Mouse (Mus musculus): ENCODE results near the gene Ints6.
"Not testable (repeated sequence)": the region's sequence is repeated elsewhere in the genome, so short reads cannot be mapped to it uniquely, and the experiment has no call there.

Ints6 gene

DNA sequence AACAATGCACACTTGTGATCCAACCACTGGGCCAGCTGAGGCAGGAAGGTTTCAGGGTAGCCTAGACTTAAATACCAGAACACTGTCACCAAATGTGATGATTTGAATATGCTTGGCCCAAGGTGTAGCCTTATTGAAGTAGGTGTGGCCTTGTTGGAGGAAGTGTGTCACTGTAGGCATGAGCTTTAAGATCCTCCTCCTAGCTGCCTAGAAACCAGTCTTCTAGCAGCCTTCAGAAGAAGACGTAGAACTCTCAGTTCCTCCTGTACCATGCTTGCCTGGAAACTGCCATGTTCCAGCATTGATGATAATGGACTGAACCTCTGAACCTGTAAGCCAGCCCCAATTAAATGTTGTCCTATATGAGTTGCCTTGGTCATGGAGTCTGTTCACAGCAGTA, 25.3 kb downstream of the Ints6 start:
- DNase-seq: no peak

DNA sequence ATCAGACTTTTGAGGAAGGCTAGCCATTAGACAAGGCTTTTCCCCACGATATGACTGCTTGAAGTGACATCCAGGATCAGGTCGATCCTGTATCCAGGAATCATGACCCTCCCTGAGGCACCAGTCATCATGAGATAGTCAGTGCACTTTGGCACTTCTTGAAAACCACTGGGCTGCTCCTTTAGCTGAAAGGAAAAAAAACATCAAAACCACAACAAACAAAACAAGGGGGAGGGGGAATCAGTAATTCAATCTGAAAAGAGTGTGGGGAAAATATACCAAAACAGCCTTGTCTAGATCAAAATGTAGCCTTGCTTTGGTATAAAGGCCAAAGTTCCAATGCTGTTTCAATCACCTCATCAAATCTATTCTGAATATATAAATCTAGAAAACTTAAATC, 27.3 kb downstream of the Ints6 start:
- DNase-seq: no peak

DNA sequence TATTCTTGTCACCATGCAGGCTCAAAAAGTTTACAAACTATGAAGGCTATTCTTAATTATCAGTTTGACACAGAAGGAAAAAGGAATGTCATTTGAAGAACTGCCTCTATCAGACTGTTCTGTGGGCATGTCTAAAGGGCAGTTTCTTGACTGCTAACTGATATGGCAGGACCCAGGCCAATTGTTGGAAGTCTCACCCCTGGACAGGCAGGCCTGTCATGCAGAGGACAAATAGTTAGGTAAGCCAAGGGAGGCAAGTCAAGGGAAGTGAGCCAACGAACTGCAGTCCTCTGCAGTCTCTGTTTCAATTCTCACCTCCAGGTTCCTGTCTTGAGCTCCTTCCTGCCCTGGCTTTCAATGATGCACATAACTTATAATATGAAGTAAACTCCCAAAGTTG, 29.1 kb downstream of the Ints6 start:
- DNase-seq: no peak

DNA sequence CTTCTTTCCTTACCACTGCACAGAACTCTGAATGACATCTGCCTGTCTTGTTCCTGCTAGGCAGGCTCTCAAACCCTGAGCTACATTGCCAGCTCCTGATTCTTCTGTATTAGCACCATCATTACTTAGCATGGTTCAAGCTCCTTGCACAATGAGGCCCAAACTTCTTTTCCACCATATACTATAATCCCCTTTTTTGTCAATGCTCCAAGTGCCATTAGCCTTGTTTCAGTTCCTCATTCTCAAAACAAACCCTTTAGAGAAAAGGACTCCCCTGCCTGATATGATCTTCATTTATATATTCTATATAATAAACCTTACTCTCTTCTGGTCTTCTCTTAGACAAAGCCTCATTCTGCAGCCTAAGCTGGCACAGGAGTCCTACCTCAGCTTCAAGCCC, 36.4 kb downstream of the Ints6 start:
- no peak for DNase-seq

DNA sequence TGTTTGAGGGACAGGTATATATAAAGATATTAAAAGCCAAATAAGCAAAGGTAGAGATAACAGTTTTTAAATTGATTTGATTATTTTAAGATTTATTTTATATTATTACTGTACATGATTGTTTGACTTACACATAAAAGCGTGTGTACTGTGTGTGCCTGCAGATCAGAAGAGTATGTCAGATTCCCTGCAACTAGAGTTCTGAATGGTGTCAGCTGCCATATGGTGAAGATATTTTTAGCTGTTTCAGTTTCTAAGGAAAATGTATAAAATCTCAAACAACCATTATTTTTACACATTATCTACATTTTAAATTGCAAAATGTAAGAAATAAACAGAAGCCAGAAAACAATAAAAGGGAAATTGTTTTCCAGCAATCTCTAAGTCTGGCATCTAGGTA, 39.3 kb downstream of the Ints6 start:
- DNase-seq: no peak

DNA sequence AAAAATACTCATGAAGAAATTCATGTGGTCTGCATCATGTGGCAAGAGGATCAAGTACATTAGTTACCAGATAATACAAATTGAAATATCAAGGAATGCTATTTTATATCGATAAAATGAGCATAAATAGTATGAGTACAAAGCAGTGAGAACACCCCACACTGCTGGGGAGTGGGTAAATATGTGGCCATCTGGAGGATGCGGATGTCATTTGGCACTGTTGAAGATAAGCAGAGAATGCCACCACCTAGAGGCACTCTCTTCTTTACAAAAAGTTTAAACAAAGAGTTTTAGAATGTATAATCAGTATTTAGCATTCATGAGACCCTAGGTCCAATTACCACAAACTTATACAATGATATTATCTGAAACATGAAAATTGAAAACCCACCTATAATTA, 42.8 kb downstream of the Ints6 start:
- DNase-seq: no peak

DNA sequence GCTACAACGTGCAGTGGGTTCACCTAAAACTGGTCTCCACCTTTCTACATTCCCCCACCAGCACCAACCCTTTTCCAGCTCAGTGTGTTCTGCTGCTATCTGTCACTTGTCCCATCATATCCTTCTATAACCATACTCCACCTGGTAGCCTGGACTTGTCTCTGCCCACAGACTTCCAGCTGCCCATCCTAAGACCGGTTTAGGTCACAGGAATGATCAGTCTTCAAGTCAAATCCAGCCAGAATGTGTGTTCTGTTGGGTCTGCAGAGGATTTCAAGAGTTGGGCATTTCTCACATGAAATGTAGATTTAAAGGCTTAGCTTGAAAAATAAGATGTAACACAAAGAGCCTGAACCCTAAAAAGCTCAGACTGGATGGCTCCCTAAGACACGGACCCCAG, 87.3 kb downstream of the Ints6 start:
- DNase-seq: no peak

DNA sequence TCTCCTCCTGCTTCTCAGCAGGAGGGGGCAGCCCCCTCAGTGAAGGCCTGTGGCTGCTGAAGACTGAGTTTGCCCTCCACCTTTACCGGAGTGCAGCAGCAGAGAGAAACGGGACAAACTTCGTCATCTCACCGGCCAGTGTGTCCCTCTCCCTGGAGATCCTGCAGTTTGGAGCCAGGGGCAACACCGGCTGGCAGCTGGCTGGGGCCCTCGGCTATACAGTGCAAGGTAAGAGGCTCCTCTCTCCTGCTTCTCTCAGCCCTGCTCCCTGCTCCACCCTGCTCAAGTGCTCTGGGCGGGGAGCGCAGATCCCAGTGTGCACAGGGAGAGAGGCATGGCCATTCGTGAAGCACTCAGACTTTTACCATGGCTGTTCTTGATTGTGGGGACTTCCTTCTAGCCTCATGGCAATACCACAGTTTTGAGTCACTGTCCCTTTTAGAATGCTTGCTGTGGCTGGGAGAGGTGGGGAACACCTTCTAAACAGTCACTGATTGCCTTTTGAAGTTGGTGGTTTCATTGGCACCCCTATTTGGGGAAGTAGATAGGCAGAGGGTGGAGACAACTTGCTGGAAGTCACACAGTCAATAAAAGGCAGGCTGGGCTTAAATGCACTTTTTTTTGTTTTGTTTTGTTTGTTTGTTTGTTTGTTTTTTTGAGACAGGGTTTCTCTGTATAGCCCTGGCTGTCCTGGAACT, 95.8 kb downstream of the Ints6 start:
- DNase-seq: no peak

DNA sequence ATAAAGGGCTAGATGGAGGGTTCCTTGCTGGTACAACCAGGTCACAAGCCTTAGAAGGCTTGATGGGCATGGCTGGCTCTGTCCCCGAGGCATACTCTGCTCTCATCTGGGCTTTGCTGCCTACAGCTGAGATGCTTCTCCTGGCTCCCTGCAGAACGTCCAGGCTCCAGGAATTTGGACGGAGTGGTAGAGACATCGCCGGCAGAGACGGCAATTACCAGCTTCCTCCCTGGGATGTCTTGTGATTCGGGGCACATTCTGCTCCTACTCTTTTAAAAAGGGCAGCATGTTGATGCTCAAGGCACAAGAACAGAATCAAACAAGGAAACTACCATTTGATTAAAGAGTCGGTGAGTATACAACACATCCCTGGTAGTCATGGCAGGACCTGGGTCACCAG, 97.6 kb downstream of the Ints6 start, which contains the start of gene Serpine3:
TSS of gene Serpine3 (plus strand) at position 301 of the 400 bp plus-strand sequence.
- no peak for DNase-seq

DNA sequence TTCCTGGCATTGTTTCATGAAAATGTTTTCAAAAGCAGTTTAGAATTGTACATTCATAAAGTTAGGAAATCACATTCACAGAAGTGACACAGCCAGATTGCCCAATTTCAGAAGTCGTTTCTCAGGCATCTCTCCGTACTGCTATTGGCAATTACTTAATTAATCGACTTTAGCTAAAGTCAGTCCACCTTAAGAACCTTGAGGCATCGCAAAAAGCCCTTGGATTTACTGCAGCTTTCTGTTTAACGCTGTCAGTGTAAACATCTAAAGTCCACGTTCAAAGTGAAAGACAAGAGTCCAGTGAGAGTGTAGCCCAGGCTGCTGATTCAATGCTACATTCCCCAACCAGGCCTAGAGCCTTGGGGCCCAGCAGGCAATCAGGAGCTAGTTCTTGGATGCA, 98.6 kb downstream of the Ints6 start:
- DNase-seq: no peak

DNA sequence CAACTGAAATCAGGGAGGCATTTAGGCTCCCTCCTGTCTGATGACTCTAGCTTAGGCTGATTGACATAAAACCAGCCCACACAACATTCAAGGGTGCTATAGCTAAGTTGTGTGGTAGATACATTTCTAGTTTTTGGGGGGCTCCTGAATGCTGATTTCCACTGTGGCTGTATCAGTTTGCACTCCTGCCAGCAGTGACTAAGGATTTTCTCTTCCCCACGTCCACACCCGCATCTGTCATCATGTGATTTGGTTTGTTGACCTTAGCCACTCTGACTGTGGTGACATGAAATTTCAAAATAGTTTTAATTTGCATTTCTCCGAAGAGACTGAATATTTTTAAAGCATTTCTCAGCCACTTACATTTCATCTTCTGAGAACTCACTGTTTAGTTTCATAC, 103.5 kb downstream of the Ints6 start:
- no peak for DNase-seq

DNA sequence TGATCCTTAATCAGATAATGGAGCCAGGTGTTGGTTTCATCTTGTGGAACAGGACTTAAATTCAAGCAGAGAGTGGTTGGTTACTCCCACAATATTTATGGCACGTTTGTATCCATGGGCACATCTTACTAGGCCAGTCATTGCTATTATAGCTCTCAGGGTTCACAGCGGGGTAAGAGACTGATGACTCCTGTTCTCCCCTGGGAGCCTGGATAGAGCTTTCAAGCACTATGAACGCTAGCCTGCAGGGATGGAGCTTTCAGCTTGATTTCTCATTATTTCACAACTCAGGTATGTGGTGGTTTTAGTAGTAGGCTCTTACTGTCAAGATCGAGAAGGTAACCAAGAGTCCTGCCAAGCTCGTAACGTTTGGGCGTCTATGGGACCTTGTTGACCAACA, 105.0 kb downstream of the Ints6 start:
- DNase-seq: no peak

DNA sequence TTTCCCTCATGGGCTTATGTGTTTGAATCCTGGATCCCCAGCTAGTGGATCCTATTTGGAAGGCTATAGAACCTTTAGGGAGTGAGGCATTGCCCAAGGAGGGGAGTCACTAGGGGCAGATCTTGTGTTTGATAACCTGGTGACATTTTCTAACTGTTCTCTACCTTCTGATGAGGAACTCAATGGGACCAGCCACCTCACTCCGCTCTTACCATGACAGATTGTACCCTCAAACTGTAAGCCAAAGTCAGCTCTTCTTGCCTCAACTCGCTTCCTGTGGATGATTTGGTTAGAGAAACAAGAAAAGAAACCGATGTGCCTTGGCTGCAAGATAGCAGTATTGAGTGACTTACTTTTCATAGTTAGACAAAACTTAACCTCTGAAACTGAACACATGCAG, 109.2 kb downstream of the Ints6 start:
- DNase-seq: no peak

DNA sequence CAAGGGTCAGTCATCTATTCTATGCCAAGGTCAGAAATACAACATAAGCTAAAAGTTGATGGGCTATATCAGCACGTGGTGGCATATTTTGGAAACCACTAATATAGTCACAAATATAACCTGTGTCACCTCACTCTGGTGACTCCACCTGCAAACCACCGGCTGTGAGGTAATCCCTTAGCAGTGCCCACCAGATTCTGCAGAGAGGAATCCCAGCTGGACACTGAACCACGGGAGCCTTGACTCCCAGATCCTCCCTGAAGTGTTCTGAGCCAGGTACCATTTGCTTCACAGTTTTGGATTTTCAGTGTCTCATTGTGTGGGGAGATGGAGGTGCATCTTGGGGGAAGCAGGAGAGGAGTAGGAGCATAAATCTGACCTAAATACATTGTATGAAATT, 110.6 kb downstream of the Ints6 start:
- no peak for DNase-seq

DNA sequence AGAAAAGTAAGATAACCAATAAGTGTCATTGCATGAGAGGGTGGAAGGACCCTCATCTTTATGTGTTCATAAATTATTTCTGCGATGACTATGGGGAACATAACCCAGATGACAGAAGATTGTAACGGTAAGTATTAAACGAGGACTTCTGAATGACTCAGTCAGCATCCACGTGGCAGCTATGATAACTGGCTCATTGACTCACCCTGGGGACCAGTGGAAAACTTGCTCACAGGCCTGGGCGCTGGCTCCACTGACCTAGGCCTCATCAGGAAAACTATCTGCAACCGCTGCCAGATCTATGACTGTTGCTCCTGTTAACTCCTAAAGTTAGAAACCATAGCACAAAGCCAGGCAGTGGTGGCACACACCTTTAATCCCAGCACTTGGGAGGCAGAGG, 112.6 kb downstream of the Ints6 start:
- DNase-seq: no peak

DNA sequence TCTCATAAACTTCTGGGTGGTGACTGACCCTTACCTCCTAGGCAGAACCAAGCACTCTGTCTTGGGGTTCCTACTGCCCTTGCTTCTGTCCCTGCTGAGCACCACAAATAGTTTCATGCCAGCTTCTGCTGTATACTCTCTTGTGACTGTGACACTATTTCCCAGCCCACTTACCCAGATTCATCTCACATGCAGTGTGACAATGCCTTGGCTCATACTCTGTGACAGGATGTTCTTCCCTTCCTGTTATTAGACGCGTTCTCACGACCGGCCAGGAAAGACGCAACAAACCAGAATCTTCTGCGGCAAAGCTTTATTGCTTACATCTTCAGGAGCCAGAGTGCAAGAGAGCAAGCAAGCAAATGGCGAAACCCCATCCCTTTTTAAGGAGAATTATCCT, 118.6 kb downstream of the Ints6 start:
- DNase-seq: not testable (repeated sequence)

DNA sequence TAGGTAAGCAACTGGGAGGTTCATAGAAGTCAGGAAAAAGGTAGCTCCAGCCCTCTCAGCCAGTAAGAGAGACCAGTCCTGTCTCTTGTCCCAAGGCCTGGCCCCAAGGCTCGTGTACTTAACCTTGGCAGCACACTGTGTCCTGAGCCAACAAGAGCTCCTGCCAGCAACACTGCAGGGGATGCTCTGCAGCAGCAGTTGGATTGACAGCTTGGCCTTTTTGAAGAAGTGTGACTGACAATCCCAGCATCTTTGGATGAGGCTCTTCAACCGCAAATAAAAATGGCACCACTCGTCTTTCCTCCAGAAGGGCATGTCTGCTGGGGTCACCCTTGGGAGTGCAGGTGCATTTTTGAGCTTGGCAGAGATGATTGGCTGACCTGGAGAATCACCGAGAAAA, 120.6 kb downstream of the Ints6 start:
- no peak for DNase-seq

DNA sequence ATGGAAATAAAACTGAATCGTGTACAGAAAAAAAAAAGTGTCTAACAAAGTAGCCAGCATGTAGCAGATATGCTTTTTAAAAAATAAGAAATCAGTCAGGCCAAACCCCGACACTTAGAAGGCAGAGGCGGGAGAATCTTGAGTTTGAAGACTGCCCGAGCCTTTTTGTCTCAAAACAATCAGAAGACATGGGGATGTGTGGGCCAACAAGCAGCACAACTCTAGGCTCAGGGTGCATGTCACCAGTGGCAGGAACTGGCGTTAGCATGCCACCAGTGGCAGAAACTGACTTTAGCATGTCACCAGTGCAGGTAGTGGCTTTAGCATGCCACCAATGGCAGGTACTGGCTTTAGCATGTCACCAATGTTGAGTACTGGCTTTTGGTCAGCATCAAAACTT, 121.4 kb downstream of the Ints6 start:
- no peak for DNase-seq

DNA sequence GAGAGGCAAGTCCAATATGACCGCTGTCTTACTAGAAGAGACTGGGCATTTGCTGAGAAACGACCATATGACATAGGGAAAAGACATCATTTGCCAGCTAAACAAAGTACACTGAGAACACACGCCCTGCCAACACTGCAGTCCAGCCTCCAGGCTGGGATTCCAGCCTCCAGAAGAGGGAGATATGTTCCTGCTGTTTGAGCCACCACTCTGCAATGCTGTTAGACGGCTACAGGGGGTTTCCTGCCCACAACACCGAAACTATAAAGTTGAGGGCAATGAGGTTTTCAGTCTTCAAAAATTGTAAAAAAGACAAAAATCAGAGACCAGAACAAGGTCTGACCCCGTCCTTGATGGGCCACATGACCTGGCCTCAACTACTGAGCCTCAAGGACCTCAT, 121.9 kb downstream of the Ints6 start:
- no peak for DNase-seq

DNA sequence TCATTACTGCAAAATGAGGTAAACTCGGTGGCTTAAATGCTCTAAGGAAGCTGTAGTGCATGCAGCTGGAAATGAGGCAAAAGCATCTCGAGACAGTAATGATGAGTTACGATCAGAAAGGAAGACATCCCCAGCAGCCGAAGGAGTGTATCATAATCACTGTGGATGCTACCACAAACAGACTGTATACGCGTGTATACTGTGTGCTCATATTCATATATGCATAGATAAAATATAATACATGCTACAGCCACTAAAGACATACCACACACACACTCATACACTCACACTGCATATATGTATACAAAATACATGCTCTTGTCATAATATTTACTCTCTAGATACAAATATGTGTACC, 122.6 kb downstream of the Ints6 start:
- DNase-seq: no peak

DNA sequence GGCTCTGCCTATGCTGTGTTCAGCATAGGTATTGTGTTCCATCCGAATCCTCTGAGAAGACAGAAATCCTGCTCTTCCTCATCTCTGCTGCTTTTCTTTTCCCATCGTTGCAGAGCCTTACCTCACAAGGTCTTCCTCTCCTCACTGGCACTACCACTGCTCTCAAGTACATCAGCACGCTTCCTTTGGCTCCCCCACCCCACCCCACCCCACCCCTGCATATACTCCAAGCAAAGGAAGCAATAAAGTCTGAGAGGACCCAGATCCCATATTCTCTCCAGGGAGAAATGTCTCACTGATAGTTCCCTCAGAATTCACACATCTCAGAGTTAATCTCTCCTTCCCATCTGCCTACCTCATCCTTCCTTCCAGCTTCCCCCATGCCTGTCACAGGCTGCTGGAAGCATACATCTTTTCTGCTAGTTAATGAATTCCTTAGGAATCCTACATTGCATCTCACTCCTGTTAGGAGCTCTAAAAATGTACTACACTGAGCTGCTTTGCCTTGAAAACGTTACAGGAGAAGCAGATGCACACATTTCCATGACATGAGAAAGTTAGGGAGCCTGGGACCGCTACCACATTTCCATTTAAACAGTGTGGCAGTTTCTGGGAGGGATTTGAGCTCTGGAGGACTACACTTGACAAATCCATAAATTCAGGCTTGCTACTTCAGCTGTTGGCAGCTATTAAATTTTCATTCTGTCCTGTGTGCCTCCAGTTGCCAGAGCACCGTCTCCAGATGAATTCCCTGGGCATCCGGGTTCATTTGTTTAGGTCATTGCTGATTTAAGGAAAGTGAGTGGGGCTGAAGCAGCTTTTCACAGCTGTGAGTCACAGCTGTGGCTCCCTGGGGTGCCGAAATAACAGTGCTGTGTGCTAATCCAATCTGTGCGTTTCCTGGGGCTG, 123.3 kb downstream of the Ints6 start:
- DNase-seq: no peak

DNA sequence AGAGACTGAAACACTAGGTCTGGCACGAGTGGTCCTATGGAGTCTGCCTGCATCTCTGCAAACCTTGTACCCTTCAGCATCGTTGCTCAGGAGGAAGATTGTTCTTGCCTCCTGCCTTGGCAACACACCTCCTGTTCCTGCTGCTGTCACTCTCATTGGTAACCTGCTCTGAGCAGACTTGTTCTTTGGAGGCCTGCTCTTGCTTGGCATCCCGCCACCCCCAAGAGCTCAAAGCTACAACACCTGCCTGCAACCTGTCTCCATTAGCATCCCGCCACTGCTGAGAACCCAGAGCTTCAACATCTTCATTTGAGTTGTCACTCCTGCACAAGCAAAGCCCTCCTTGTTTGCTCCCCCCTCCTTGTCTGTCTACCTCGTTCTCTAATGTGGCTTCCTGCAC, 133.0 kb downstream of the Ints6 start:
- DNase-seq: no peak
